Mouse (Mus musculus) forebrain, embryonic 14.5 days (tissue): Measurements from ENCODE around the gene Jmjd6. TPM values are rescaled to one million over a fixed set of nuclear protein-coding genes. Genes with fewer than 3 reads are reported as not detected.
A peak's percentile ranks its signal among the peaks of the same experiment; 100 is the strongest.

Experiments used
- ATAC-seq: fragments of 200-750 bp; cut with Nextera tagmentation; 2 replicates; pipeline ENCODE4 v1.8.0; 2017; ENCODE audit warnings: mild to moderate bottlenecking, moderate library complexity
- DNase-seq: peaks from one replicate; pipeline ENCODE4 v3.0.0-alpha.2; 2015; ENCODE audit warnings: low spot score
- H3K27ac ChIP-seq: fragments of 300-500 bp; sonication (generic); 2 replicates; pipeline ENCODE4 v1.5.1; 2014; ENCODE audit warnings: low read depth, mild to moderate bottlenecking, control low read depth, low read length, moderate library complexity
- H3K27me3 ChIP-seq: fragments of 300-500 bp; sonication (generic); replicated peaks from 2 replicates; pipeline ENCODE4 v1.6.1; 2014; ENCODE audit warnings: low read length, control low read depth, mixed read lengths; ENCODE audit not compliant: control insufficient read depth, insufficient read depth
- H3K36me3 ChIP-seq: fragments of 300-500 bp; sonication (generic); 2 replicates; pipeline ENCODE4 v1.6.1; 2014; ENCODE audit warnings: low read length, control low read depth; ENCODE audit not compliant: control insufficient read depth, insufficient read depth
- H3K4me1 ChIP-seq: fragments of 300-500 bp; sonication (generic); 2 replicates; pipeline ENCODE4 v1.6.1; 2014; ENCODE audit warnings: antibody characterized with exemption, low read length, control low read depth; ENCODE audit not compliant: control insufficient read depth, insufficient read depth
- H3K4me2 ChIP-seq: fragments of 300-500 bp; sonication (generic); 2 replicates; pipeline ENCODE4 v1.6.1; 2014; ENCODE audit warnings: mild to moderate bottlenecking, control low read depth, low read length
- H3K4me3 ChIP-seq: fragments of 300-500 bp; sonication (generic); 2 replicates; pipeline ENCODE4 v1.5.1; 2014; ENCODE audit warnings: low read depth, low read length, control low read depth
- H3K9ac ChIP-seq: fragments of 300-500 bp; sonication (generic); 2 replicates; pipeline ENCODE4 v1.6.1; 2014; ENCODE audit warnings: mild to moderate bottlenecking, low read length, control low read depth, moderate library complexity
- H3K9me3 ChIP-seq: fragments of 300-500 bp; sonication (generic); replicated peaks from 2 replicates; pipeline ENCODE4 v1.6.1; 2016; ENCODE audit warnings: low read length, control low read depth, mixed read lengths; ENCODE audit not compliant: control insufficient read depth
- WGBS: fragments of 180-500 bp; shearing (Covaris S2); extraction: QIAGEN DNeasy Blood & Tissue Kit; methylation state at CpG from one replicate; pipeline ENCODE4 v1.1.7; 2014; 5-methylcytosine and 5-hydroxymethylcytosine counted together
- polyA plus RNA-seq: library from polyadenylated mRNA; unstranded; fragments of >200 nt; fragmentation: Nextera tagmentation; extraction: Ambion mirVana; gene quantifications from 2 replicates; pipeline ENCODE4 v1.2.1, GENCODE M21; 2014

The Jmjd6 gene
- polyA plus RNA-seq, 1 experiment from 2014 or later, result 64.6 TPM

GRCm38 (mm10) chr11:116814076-116814883 lies 29.0 kb downstream of the Jmjd6 start:
- peaks cover 34% of the 10 kb centered on the region for H3K4me1 ChIP-seq
- WGBS, result 9% methylated on average over 20 of the region's 20 CpGs
- peak overlapping the region; percentile 40; the same call in 1 of the 2 replicates for H3K9ac ChIP-seq
- H3K27ac ChIP-seq, result peak overlapping the region; percentile 74
- peak; percentile 68 for DNase-seq
- no peaks in the 10 kb centered on the region for H3K36me3 ChIP-seq
- no peak overlapping the region for H3K4me3 ChIP-seq
- ATAC-seq, result 0 out of 2 replicates have a peak, but pooled peaks have one; percentile 1
- peak overlapping the region; percentile 7; the same call in 1 of the 2 replicates for H3K4me2 ChIP-seq
- H3K27me3 ChIP-seq, result no peaks in the 10 kb centered on the region
- H3K9me3 ChIP-seq, result no peaks in the 10 kb centered on the region

- no peaks in the 10 kb centered on the region for H3K36me3 ChIP-seq
- H3K27me3 ChIP-seq, result no peaks in the 10 kb centered on the region
- ATAC-seq (no peak), DNase-seq (no peak)
- no peak overlapping the region for H3K4me3 ChIP-seq
- 68% methylated on average over 13 of the region's 13 CpGs for WGBS
- H3K9me3 ChIP-seq, result no peaks in the 10 kb centered on the region
- H3K4me1 ChIP-seq, result peaks cover 34% of the 10 kb centered on the region
- no peak overlapping the region for H3K9ac ChIP-seq
- H3K27ac ChIP-seq, result peak overlapping the region; percentile 74
- no peak overlapping the region for H3K4me2 ChIP-seq
Observed at GRCm38 (mm10) chr11:116813610-116814009, 29.6 kb downstream of the Jmjd6 start.

GRCm38 (mm10) chr11:116812793-116813529 lies 30.3 kb downstream of the Jmjd6 start:
- Histone ChIP-seq H3K4me1 (peaks cover 34% of the 10 kb centered on the region), H3K4me2 (no peak overlapping the region), H3K27ac (peak overlapping the region; percentile 97), H3K4me3 (no peak overlapping the region), H3K9ac (no peak overlapping the region), H3K9me3 (no peaks in the 10 kb centered on the region), H3K27me3 (no peaks in the 10 kb centered on the region), H3K36me3 (no peaks in the 10 kb centered on the region)
- WGBS, result 43% methylated on average over 21 of the region's 21 CpGs
- DNase-seq (peak; percentile 80), ATAC-seq (peak; percentile 10; the same call in 1 of the 2 replicates)

- Histone ChIP-seq H3K27me3 (no peaks in the 10 kb centered on the region), H3K4me3 (peak overlapping the region; percentile 25), H3K36me3 (no peaks in the 10 kb centered on the region), H3K4me2 (peak overlapping the region; percentile 66), H3K9ac (peak overlapping the region; percentile 66), H3K4me1 (peaks cover 34% of the 10 kb centered on the region), H3K27ac (peak overlapping the region; percentile 97), H3K9me3 (no peaks in the 10 kb centered on the region)
- ATAC-seq (peak; percentile 93), DNase-seq (peak; percentile 94)
- WGBS, result 5% methylated on average over 29 of the region's 32 CpGs
Observed at GRCm38 (mm10) chr11:116810983-116811901, 32.0 kb downstream of the Jmjd6 start.

GRCm38 (mm10) chr11:116810528-116810927 lies 32.7 kb downstream of the Jmjd6 start:
- Histone ChIP-seq H3K36me3 (no peaks in the 10 kb centered on the region), H3K9ac (peak overlapping the region; percentile 66), H3K4me2 (peak overlapping the region; percentile 66), H3K27me3 (no peaks in the 10 kb centered on the region), H3K27ac (peak overlapping the region; percentile 97), H3K4me3 (peak overlapping the region; percentile 25), H3K4me1 (peaks cover 34% of the 10 kb centered on the region), H3K9me3 (no peaks in the 10 kb centered on the region)
- no peak; the same call in 1 of the 2 replicates for ATAC-seq
- DNase-seq, result peak; percentile 69
- 49% methylated on average over 11 of the region's 11 CpGs for WGBS

- H3K4me1 ChIP-seq, result peaks cover 29% of the 10 kb centered on the region
- DNase-seq, result no peak
Observed at GRCm38 (mm10) chr11:116809520-116809919, 33.7 kb downstream of the Jmjd6 start.

GRCm38 (mm10) chr11:116808811-116809395 lies 34.3 kb downstream of the Jmjd6 start:
- no peak overlapping the region for H3K27ac ChIP-seq
- no peak overlapping the region for H3K9ac ChIP-seq
- ATAC-seq (no peak), DNase-seq (no peak)
- no peaks in the 10 kb centered on the region for H3K9me3 ChIP-seq
- H3K36me3 ChIP-seq, result no peaks in the 10 kb centered on the region
- H3K4me3 ChIP-seq, result no peak overlapping the region
- no peak overlapping the region for H3K4me2 ChIP-seq
- H3K4me1 ChIP-seq, result peaks cover 23% of the 10 kb centered on the region
- WGBS, result 79% methylated on average over 11 of the region's 11 CpGs
- no peaks in the 10 kb centered on the region for H3K27me3 ChIP-seq

More at GRCm38 (mm10) chr11:116809520-116809919, 33.7 kb downstream of the Jmjd6 start:
- H3K36me3 ChIP-seq, result no peaks in the 10 kb centered on the region
- no peak overlapping the region for H3K4me2 ChIP-seq
- H3K27ac ChIP-seq, result no peak overlapping the region
- no peaks in the 10 kb centered on the region for H3K27me3 ChIP-seq
- H3K9ac ChIP-seq, result no peak overlapping the region
- no peak for ATAC-seq
- WGBS, result 75% methylated on average over 8 of the region's 8 CpGs
- H3K4me3 ChIP-seq, result no peak overlapping the region
- no peaks in the 10 kb centered on the region for H3K9me3 ChIP-seq
